Mouse (Mus musculus) forebrain, embryonic 10.5 days (tissue): Measurements from ENCODE around the gene Il10rb. TPM values are rescaled to one million over a fixed set of nuclear protein-coding genes. Genes with fewer than 3 reads are reported as not detected.
A peak's percentile ranks its signal among the peaks of the same experiment; 100 is the strongest.

ENCODE experiments used
- DNase-seq: peaks from one replicate; pipeline ENCODE4 v3.0.0-alpha.2; 2017; ENCODE audit warnings: low spot score; ENCODE audit errors: extremely low spot score
- H3K27ac ChIP-seq: fragments of 300-500 bp; sonication (generic); 2 replicates; pipeline ENCODE4 v1.5.1; 2016; ENCODE audit warnings: mild to moderate bottlenecking
- H3K27me3 ChIP-seq: fragments of 300-500 bp; sonication (generic); 2 replicates; pipeline ENCODE4 v1.6.1; 2016; ENCODE audit warnings: mild to moderate bottlenecking; ENCODE audit not compliant: poor library complexity, severe bottlenecking
- H3K36me3 ChIP-seq: fragments of 300-500 bp; sonication (generic); replicated peaks from 2 replicates; pipeline ENCODE4 v1.6.1; 2016; ENCODE audit warnings: mild to moderate bottlenecking, moderate library complexity
- H3K4me1 ChIP-seq: fragments of 300-500 bp; sonication (generic); 2 replicates; pipeline ENCODE4 v1.6.1; 2016
- H3K4me3 ChIP-seq: fragments of 300-500 bp; sonication (generic); 2 replicates; pipeline ENCODE4 v1.5.1; 2016; ENCODE audit warnings: mild to moderate bottlenecking, moderate library complexity
- H3K9me3 ChIP-seq: fragments of 300-500 bp; sonication (generic); 2 replicates; pipeline ENCODE4 v1.6.1; 2016; ENCODE audit warnings: mild to moderate bottlenecking, moderate library complexity
- WGBS: fragments of 180-500 bp; shearing (Covaris S2); methylation state at CpG from one replicate; pipeline ENCODE4 v1.1.7; 2016; 5-methylcytosine and 5-hydroxymethylcytosine counted together
- polyA plus RNA-seq: library from polyadenylated mRNA; unstranded; fragments of >200 nt; fragmentation: Nextera tagmentation; extraction: Ambion mirVana; gene quantifications from 2 replicates; pipeline ENCODE4 v1.2.1, GENCODE M21; 2016

Il10rb gene
- polyA plus RNA-seq, 1 experiment from 2014 or later = 4.7 TPM

DNA sequence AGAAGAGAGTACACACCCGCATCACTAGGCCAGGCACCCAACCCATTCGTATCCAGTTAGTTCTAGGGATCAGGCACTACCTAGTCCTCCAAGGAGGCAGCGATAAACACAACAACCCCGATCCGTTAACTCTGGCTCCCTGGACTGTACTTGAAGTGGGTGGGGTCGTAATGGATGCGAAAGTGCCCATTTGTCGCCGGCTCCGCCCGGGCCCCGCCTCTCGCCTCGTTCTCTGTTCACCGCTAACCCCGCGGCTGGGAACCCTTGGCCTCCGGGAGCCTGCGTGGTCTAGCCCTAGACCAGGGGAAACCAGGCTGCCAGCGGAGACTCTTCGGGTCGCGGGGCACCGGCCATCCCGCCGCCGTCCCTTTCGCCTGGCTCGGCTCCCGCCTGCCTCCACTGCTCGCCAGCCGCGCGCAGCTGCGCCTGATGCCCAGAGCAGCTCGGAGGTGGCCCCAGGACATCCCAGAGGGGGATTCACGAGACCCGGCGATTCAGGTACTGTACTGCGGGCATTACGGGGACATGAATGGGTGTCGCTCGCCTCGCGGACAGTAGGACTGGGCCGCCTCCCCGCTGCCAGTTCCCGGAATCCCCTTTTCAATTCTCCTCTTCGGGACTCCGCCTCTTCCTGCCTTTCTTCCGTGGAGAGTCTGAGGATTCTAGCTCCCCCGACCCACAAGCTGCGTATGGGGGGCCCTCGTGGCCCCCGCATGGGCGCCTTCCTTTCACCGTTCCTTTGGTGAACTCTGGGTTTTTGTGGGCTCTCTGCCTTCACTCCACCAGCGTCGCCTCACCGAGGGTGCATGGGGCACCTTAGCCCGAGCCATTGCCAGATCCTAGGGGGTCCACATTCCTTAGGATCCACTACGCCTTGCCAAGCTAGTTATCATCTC is 33.1 kb upstream of the Il10rb start, which contains the start of gene Ifnar2:
Ifnar2 (plus strand) TSS at position 207 of the 896 bp plus-strand sequence.
- H3K4me3 ChIP-seq = peak within 1 kb of the TSS; percentile 95
- H3K27me3 ChIP-seq = no peaks in the 10 kb centered on the region
- peak within 1 kb of the TSS; percentile 96 for H3K27ac ChIP-seq
- peak; percentile 77 for DNase-seq
- WGBS = under 1% methylated on average over 62 of the region's 62 CpGs
- H3K9me3 ChIP-seq = no peaks in the 10 kb centered on the region
- peaks cover 38% of the 10 kb centered on the region for H3K4me1 ChIP-seq
- peaks cover 24% of the 10 kb centered on the region for H3K36me3 ChIP-seq

DNA sequence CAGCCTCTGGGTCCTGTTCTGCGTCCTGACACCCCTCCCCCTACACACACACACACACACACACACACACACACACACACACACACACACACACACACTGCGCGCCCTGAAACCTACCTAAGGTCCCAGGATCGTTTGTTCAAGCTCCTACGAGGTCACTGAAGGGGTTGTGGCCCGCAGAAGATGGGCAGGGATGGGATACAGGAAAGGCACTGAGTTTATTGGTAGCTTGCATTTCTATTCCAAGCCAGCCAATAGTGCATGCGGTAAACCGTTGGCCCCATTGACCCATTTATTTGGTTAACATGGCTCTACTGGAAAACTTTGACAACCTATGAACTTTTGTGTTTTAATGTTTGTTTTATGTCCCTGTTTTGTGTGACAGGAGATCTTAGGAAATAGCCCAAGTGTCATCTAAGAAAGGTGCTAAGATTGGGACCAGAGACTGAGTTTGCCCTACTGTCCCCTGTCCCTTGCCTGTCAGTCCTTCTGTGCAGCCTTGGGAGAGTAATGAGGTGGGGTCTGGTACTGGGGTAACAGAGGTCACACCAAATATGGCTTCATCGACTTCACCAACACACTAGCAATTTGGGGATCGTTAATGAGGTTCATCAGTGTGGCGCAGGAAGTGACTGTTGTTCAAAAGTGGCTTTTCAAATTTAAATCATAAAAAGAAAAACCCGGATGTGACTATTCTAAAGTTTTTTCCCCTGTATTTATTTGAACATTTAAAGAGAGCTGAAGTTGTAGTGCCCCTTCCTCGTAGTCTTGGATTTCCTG is 32.3 kb upstream of the Il10rb start:
- H3K4me3 ChIP-seq = peak overlapping the region; percentile 95
- H3K9me3 ChIP-seq = no peaks in the 10 kb centered on the region
- H3K27me3 ChIP-seq = no peaks in the 10 kb centered on the region
- peak; percentile 29 for DNase-seq
- H3K27ac ChIP-seq = peak overlapping the region; percentile 96
- WGBS = 48% methylated on average over 13 of the region's 13 CpGs
- peaks cover 46% of the 10 kb centered on the region for H3K4me1 ChIP-seq
- H3K36me3 ChIP-seq = peaks cover 24% of the 10 kb centered on the region

DNA sequence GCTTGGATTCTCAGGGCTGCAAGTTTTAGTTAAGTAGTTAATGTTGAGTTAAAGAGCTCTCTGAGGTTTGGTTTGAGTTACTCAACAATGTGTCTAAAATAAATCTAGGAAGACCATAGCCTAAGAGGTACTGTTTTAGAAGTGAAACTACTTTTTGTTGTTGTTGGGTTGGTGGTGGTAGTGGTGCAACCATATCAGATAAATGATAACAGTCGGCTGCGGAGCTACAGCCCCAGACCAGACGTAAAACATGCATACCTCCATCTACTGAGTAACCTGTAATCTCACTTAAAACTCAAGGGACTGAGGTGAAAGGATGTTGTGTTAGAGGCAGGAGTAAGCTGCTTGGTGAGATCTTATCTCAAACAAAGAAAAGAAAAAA is 31.7 kb upstream of the Il10rb start:
- Histone ChIP-seq H3K27ac (no peak overlapping the region), H3K27me3 (no peaks in the 10 kb centered on the region), H3K36me3 (peaks cover 24% of the 10 kb centered on the region), H3K4me3 (peak overlapping the region; percentile 95; the same call in 1 of the 2 replicates), H3K9me3 (no peaks in the 10 kb centered on the region), H3K4me1 (peaks cover 52% of the 10 kb centered on the region)
- no peak for DNase-seq
- 93% methylated on average over 3 of the region's 3 CpGs for WGBS

DNA sequence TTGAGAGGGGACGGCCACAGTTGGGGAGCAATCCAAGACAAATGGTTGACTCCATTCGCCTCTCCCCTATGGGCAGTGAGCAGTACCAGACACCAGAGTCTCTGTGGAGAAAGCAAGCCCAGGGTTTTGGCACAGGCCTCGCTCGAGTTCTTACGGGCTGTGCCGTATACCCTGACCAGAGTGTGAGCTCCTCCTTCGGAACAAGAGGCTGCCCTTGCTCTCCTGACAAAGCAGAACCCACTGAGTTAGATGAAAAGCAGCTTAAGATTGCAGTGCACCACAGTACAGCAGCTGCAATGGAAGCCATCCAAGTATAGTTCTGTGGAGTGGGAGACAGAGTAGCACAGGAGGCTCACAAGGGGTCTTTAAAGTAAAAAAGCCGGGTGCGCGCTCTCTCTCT is 29.3 kb upstream of the Il10rb start:
- no peaks in the 10 kb centered on the region for H3K9me3 ChIP-seq
- 96% methylated on average over 10 of the region's 10 CpGs for WGBS
- H3K27ac ChIP-seq = no peak overlapping the region

DNA sequence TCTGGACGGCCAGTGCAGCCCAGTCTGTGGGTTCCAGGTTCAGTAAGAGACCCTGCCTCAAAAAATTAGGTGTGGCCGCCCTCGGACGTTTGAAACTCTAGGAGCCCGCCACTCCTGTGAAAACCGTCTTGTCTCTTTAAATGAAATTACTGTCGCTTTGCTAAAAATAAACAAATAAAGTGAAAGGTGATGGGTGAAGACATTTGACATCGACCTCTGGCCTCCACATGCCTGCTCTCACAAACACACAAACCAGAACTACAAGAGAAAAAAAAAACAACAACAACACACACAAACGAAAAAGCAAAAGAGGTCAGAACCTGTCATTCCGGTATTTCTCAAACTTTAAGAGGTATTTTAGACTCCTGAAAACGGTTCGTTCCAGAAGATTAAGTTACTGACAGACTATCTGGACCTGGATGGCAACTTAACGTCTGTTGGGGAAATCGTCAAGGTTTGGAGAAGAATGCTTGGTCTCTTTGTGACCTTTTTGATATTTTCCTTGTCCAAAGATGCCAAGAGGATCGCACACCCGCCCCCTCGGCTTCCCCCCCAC is 27.5 kb upstream of the Il10rb start:
- Histone ChIP-seq H3K4me1 (peaks cover 41% of the 10 kb centered on the region), H3K27ac (peak overlapping the region; percentile 31), H3K27me3 (no peaks in the 10 kb centered on the region), H3K4me3 (no peak overlapping the region), H3K9me3 (no peaks in the 10 kb centered on the region), H3K36me3 (peaks cover 31% of the 10 kb centered on the region)
- WGBS = 56% methylated on average over 17 of the region's 17 CpGs
- no peak for DNase-seq

More for the DNA sequence above, 29.3 kb upstream of the Il10rb start:
- no peak overlapping the region for H3K4me3 ChIP-seq
- H3K27me3 ChIP-seq = no peaks in the 10 kb centered on the region
- peaks cover 25% of the 10 kb centered on the region for H3K36me3 ChIP-seq
- DNase-seq = no peak
- peaks cover 56% of the 10 kb centered on the region for H3K4me1 ChIP-seq

DNA sequence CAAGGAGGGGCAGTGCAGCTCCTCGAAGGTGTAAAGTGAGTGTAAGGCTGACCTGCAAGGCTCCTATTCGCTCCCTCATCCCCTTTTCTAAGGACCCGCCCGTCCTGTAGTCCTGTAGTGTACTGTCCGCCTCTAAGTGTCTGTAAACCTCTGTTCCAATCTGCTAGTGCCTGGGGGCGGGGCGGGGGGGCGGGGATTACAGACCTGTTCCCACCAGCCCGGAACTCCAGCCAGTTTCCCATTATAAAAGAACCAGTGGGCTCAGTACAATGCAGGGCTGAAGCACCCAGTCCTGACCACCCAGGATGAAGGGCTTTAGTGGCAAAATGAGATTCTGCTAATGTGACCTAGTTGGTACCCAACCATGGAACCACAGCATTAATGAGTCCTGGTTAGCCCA is 27.0 kb upstream of the Il10rb start:
- Histone ChIP-seq H3K27ac (peak overlapping the region; percentile 31), H3K27me3 (no peaks in the 10 kb centered on the region), H3K36me3 (peaks cover 36% of the 10 kb centered on the region), H3K4me3 (no peak overlapping the region), H3K9me3 (no peaks in the 10 kb centered on the region), H3K4me1 (peaks cover 36% of the 10 kb centered on the region)
- 31% methylated on average over 9 of the region's 9 CpGs for WGBS
- no peak for DNase-seq

DNA sequence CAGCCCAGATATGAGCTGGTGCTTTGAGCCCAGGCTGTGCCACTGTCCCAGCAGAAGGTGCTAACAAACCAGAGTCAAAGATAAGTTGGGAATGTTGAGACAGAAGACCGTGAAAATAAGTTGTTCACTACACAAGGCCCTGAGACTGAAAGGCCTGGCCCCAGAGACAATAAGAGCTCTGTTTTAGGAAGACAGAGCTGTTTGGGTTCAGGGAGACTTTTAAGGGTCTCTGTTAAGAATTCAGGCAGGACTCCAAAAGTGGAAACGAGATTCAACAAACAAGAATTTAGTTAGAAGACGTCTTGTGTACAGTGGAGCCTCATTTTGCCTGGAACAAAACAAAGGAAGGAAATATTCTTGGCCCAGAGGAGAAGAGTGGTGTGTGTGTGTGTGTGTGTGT is 26.6 kb upstream of the Il10rb start:
- Histone ChIP-seq H3K27ac (peak overlapping the region; percentile 31), H3K9me3 (no peaks in the 10 kb centered on the region), H3K27me3 (no peaks in the 10 kb centered on the region), H3K4me1 (peaks cover 32% of the 10 kb centered on the region), H3K4me3 (no peak overlapping the region), H3K36me3 (peaks cover 40% of the 10 kb centered on the region)
- DNase-seq = no peak
- 52% methylated on average over 3 of the region's 3 CpGs for WGBS

DNA sequence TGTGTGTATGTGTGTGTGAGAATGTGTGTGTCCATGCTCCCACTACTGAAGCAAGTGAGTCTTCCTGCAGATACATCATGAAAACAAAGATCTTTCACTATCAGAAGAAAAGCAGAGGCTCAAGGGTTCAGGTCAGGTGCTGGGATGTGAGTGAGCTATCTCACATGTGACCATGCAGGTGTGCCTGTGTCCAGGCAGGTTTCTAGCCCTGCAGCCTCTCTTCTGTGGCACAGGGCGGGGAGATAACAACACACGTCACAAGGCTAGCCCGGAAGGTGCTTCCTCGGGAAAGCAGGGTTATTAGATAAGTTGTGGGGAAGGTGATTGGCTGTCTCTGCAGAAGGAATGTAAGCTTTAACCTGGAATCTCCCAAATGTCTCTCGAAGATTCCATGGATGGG is 25.8 kb upstream of the Il10rb start:
- H3K4me3 ChIP-seq = no peak overlapping the region
- WGBS = 90% methylated on average over 5 of the region's 5 CpGs
- H3K27ac ChIP-seq = no peak overlapping the region
- no peaks in the 10 kb centered on the region for H3K9me3 ChIP-seq
- DNase-seq = no peak
- peaks cover 43% of the 10 kb centered on the region for H3K36me3 ChIP-seq
- peaks cover 29% of the 10 kb centered on the region for H3K4me1 ChIP-seq
- H3K27me3 ChIP-seq = no peaks in the 10 kb centered on the region

DNA sequence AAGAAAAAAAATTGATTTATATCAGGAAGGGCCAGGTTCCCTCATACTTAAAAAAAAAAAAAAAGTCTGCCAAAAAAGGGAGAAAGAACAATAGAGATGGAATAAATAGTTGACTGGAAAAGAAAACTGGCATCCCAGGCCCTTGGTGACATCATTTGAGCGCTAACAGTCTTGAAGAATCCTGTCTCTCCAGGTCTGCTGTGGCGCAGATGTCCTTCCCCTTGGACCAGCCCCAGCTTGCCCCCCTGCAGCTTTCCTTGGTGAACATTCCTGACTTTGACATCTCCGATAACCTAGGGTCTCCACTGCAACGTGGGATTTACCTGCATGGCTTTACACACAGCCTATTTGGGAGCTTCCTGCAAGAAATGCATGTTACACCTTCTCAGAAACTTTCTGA is 24.4 kb upstream of the Il10rb start:
- H3K4me3 ChIP-seq = no peak overlapping the region
- 83% methylated on average over 4 of the region's 4 CpGs for WGBS
- peaks cover 31% of the 10 kb centered on the region for H3K4me1 ChIP-seq
- H3K36me3 ChIP-seq = peaks cover 36% of the 10 kb centered on the region
- no peaks in the 10 kb centered on the region for H3K9me3 ChIP-seq
- no peaks in the 10 kb centered on the region for H3K27me3 ChIP-seq
- no peak for DNase-seq
- H3K27ac ChIP-seq = no peak overlapping the region

DNA sequence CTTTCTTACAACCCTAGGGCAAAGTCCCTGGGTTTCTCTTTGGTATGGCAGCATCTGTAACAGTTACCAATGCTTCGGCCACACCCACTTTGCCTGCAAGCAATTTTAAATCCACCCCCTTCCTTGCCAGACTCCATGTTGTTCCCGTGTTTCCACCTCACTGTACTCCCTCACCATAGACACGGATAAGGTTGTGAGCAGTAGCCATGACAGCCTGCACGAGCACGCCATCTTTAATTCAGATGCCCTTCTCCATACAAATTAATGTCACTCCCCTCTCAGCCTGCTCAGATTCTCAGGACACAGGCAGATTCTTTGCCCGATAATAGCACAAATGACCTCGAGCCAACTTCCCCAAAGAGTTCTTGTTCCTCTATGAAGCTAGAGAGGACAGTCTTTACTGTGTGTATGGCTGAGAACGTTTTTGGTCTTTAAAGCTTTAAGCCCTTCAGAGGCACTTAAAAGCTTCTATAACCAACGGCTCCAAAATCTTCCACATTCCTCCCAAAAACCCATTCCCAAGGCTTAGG is 23.6 kb upstream of the Il10rb start:
- Histone ChIP-seq H3K9me3 (no peaks in the 10 kb centered on the region), H3K4me3 (no peak overlapping the region), H3K27ac (no peak overlapping the region), H3K4me1 (peaks cover 30% of the 10 kb centered on the region), H3K27me3 (no peaks in the 10 kb centered on the region), H3K36me3 (peaks cover 37% of the 10 kb centered on the region)
- 89% methylated on average over 9 of the region's 9 CpGs for WGBS
- DNase-seq = no peak

DNA sequence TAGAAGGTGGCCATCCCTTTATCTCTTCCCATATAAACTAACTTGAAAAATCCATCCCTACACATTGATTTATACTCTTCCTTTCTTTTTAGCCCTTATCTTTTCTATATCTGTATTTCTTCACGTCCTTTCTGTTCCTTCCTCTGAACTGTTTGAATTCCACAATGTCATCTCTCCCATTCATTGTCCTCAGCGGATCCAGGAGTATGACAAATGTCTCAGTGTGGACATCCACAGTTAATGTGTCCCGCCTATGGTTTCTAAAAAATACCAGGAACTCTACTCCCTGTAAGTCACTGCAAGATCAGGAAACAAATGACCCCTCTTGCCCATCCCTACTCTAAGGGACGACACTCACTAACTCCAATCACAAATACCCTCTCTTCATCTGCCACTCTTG is 21.7 kb upstream of the Il10rb start:
- WGBS = 91% methylated on average over 4 of the region's 4 CpGs
- no peak overlapping the region for H3K4me3 ChIP-seq
- DNase-seq = no peak
- peaks cover 1% of the 10 kb centered on the region; the same call in 1 of the 2 replicates for H3K9me3 ChIP-seq
- no peaks in the 10 kb centered on the region for H3K27me3 ChIP-seq
- no peak overlapping the region for H3K27ac ChIP-seq
- H3K4me1 ChIP-seq = peaks cover 16% of the 10 kb centered on the region
- H3K36me3 ChIP-seq = peaks cover 54% of the 10 kb centered on the region

DNA sequence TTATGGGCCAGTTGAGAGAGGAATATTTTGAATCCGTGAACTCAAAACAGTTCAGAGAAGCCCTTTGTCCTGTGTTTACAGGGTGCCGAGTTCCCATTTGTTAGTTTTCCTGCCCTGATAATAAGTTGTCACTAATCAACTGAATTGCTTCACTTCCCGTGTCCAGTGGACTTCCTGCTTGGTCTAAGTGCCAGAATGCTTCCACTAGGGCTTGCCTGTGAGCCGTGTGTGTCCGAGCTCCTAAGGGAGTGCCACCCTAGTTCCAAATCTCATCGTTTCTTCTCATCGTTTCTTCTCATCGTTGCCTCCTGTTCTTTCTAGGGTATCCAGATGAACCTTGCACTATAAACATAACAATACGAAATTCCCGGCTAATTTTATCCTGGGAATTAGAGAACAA is 20.3 kb upstream of the Il10rb start:
- H3K27me3 ChIP-seq = no peaks in the 10 kb centered on the region
- 0 out of 2 replicates have a peak overlapping the region, but pooled peaks have one; percentile 30 for H3K27ac ChIP-seq
- H3K4me1 ChIP-seq = peaks cover 11% of the 10 kb centered on the region
- peaks cover 64% of the 10 kb centered on the region for H3K36me3 ChIP-seq
- WGBS = 57% methylated on average over 10 of the region's 10 CpGs
- no peak for DNase-seq
- no peak overlapping the region for H3K4me3 ChIP-seq
- peaks cover 10% of the 10 kb centered on the region; the same call in 1 of the 2 replicates for H3K9me3 ChIP-seq
